Mouse (Mus musculus): ENCODE data around the gene Rad1.
"Not testable (repeated sequence)": the region's sequence is repeated elsewhere in the genome, so short reads cannot be mapped to it uniquely, and the experiment has no call there.

The Rad1 gene

GRCm38 (mm10) chr15:10485484-10486364, at the start of gene Rad1, which contains the start of gene Brix1:
Gene Rad1, plus strand, starts transcription at chr15:10486018.
Gene Brix1, minus strand, starts transcription at chr15:10485947.
- DNase-seq (ENCODE audit: extremely low spot score, low read depth, low spot score) = peak; percentile 83

DNA sequence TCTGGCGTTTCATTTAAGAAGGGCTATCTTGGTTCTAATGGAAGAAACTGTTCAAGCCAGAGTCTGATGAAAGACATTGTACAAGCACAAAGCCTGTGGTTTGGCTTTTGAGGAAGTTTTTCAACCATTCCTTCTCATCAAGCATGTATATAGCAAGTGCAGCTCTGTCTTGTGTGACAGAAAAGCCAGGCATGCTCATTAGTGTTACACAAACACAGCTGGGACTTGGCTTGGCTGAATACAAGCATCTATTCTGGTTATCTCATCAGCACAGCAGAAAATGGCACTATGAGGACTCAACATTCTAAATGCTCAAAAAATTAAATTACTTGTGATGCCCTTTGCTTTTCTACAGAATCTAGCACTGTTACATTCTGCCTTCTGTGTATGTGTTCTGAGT, 48.9 kb upstream of the Rad1 start:
- DNase-seq (ENCODE audit: extremely low spot score, low read depth, low spot score) = no peak

DNA sequence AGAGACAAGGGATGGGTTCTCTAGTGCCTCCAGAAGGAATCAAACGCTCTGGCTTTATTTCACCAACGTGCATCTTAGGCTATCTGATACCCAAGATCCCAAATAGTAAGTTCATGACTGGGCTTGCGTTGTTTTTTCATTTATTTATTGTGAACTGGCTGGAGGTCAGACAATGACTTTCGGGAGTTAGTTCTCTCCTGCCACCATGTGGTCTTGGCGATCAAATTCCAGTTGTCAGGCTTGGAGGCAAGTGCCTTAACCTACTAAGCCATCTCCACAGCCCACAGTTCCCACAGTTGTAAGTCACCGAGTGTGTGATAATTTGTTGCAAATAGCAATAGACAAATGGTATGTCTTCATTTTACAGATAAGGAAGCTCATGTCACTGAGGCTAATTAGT, 45.9 kb upstream of the Rad1 start:
- no peak for DNase-seq (ENCODE audit: extremely low spot score, low read depth, low spot score)

GRCm38 (mm10) chr15:10441493-10441892, 44.3 kb upstream of the Rad1 start:
- DNase-seq (ENCODE audit: extremely low spot score, low read depth, low spot score) = no peak

- DNase-seq (ENCODE audit: extremely low spot score, low read depth, low spot score) = no peak
Measured at GRCm38 (mm10) chr15:10442275-10442674, 43.5 kb upstream of the Rad1 start.

DNA sequence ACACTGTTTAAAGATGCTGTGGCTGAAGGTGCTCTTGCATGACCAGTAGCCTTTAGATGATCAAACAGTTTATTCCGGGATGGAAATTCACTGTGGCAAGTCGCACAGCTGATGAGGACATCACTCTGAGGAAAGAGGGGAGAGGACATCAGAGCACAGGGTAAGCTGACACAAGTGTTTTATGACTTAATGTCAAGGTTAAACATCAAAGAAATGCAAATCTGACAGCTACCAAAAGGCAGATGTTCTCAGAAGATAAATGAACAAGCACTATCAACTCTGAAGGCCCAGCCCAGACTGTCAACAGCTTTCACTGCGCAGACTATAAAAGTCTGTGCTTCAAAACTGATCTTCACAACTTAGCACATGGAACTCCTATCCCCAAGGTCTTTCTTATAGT, 38.7 kb upstream of the Rad1 start:
- no peak for DNase-seq (ENCODE audit: extremely low spot score, low read depth, low spot score)

GRCm38 (mm10) chr15:10460986-10461385, 24.8 kb upstream of the Rad1 start:
- DNase-seq (ENCODE audit: extremely low spot score, low read depth, low spot score) = no peak

- no peak for DNase-seq (ENCODE audit: extremely low spot score, low read depth, low spot score)
Measured at GRCm38 (mm10) chr15:10463555-10463954, 22.3 kb upstream of the Rad1 start.

- no peak for DNase-seq (ENCODE audit: extremely low spot score, low read depth, low spot score)
Measured at GRCm38 (mm10) chr15:10464678-10465077, 21.1 kb upstream of the Rad1 start.

DNA sequence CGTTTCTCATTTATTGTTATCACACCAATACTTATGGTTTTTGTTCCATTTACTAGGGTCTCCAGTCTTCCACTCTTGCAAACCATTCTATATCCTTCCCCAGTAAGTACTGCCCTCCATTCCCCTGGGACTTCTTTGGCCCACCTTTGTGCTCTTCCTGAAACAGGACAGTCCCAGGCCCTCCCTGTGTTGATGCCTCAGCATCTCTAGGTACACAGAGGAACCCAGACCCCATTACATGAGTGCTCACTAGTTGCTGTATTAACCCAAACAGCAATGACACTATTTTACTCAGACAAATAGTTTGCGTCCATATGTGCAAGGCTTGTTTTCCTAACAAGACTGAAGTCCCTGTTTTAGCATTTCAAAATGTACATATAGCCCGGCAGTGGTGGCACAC, 17.1 kb upstream of the Rad1 start:
- DNase-seq (ENCODE audit: extremely low spot score, low read depth, low spot score) = no peak

GRCm38 (mm10) chr15:10469641-10470150, 16.1 kb upstream of the Rad1 start:
- no peak for DNase-seq (ENCODE audit: extremely low spot score, low read depth, low spot score)

- no peak for DNase-seq (ENCODE audit: extremely low spot score, low read depth, low spot score)
Measured at GRCm38 (mm10) chr15:10470151-10470831, 15.5 kb upstream of the Rad1 start, which contains the start of gene Dnajc21. Gene Dnajc21, minus strand, starts transcription at chr15:10470516.

DNA sequence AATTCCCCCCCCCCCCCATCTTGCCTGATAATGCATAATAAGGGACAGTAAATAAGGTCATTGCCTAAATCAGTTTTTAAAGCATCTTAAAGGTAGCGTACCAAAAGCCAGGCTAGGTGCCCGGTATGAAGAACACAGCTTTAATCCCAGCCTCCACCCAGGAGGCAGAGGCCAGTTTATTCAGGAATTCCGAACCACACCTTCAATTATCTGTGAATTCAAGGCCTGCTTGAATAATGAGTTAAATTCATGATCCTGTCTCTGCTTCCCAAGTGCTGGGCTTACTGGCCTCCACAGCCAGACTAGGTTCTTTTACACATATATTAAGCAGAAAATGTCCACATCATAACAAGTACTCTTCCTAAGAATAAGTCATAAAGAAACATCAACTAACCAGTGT, 14.9 kb upstream of the Rad1 start:
- no peak for DNase-seq (ENCODE audit: extremely low spot score, low read depth, low spot score)

DNA sequence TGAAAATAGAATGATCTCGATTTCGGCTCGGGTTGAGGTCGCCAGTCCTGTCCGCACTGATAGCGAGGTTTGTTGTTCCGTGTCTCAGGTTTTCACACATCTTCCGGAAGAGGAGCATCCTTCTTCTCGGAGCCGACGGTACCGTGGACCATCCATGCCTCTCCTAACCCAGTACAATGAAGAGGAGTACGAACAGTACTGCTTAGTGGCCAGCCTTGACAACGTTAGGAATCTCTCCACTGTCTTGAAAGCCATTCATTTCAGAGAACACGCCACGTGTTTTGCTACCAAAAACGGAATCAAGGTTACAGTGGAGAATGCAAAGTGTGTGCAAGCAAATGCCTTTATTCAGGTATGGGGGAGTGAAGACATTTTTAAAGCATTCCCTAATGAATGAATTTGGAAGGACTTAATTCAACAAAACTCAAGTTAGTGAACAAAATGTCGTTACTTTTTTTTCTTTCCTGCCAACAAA, 584 bp downstream of the Rad1 start:
- DNase-seq (ENCODE audit: extremely low spot score, low read depth, low spot score) = no peak

GRCm38 (mm10) chr15:10487246-10487645, 1.4 kb downstream of the Rad1 start:
- no peak for DNase-seq (ENCODE audit: extremely low spot score, low read depth, low spot score)

- DNase-seq (ENCODE audit: extremely low spot score, low read depth, low spot score) = no peak
Measured at GRCm38 (mm10) chr15:10490101-10490500, 4.3 kb downstream of the Rad1 start.

DNA sequence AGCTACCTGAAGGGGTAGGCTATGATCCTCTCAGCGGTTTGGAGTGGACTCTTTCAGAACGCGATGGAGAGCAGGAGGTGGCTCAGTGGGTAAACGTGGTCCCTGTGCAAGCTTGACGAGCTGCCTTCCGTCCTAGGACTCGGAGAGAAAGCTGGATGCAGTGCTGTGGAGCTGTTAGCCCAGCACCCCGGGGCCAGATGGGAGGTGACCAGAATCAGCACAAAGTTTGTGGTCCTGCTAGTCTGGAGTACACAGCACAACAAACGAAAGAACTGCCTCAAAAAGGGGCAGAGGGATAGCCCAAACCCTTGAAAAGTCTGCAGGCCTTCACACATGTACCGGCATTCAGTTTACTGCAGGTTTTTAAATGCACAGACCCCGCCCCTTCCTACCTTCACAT, 10.1 kb downstream of the Rad1 start:
- no peak for DNase-seq (ENCODE audit: extremely low spot score, low read depth, low spot score)

- not testable (repeated sequence) for DNase-seq (ENCODE audit: extremely low spot score, low read depth, low spot score)
Measured at GRCm38 (mm10) chr15:10496696-10497095, 10.9 kb downstream of the Rad1 start.

- DNase-seq (ENCODE audit: extremely low spot score, low read depth, low spot score) = no peak
Measured at GRCm38 (mm10) chr15:10499593-10499992, 13.8 kb downstream of the Rad1 start.

- DNase-seq (ENCODE audit: extremely low spot score, low read depth, low spot score) = no peak
Measured at GRCm38 (mm10) chr15:10500035-10500434, 14.2 kb downstream of the Rad1 start.

GRCm38 (mm10) chr15:10500838-10501719, 15.3 kb downstream of the Rad1 start:
- peak; percentile 47 for DNase-seq (ENCODE audit: extremely low spot score, low read depth, low spot score)
